Mouse (Mus musculus) stomach, embryonic 16.5 days (tissue): Measurements from ENCODE around the gene Rarres2. TPM values are rescaled to one million over a fixed set of nuclear protein-coding genes. Genes with fewer than 3 reads are reported as not detected.
A peak's percentile ranks its signal among the peaks of the same experiment; 100 is the strongest.

Experiments
- ATAC-seq: fragments of 200-750 bp; cut with Nextera tagmentation; 2 replicates; pipeline ENCODE4 v1.8.0; 2017; ENCODE audit warnings: moderate number of reproducible peaks, moderate TSS enrichment; ENCODE audit not compliant: insufficient read depth, low FRiP score
- H3K27ac ChIP-seq: fragments of 300-500 bp; sonication (generic); 2 replicates; pipeline ENCODE4 v1.5.1; 2014; ENCODE audit warnings: low read length
- H3K27me3 ChIP-seq: fragments of 300-500 bp; sonication (generic); 2 replicates; pipeline ENCODE4 v1.6.1; 2014; ENCODE audit warnings: low read length, control low read depth, mixed read lengths; ENCODE audit not compliant: control insufficient read depth, insufficient read depth
- H3K36me3 ChIP-seq: fragments of 300-500 bp; sonication (generic); 2 replicates; pipeline ENCODE4 v1.6.1; 2014; ENCODE audit warnings: low read length; ENCODE audit not compliant: control insufficient read depth, insufficient read depth
- H3K4me1 ChIP-seq: fragments of 300-500 bp; sonication (generic); 2 replicates; pipeline ENCODE4 v1.6.1; 2014; ENCODE audit warnings: low read length, control low read depth, mixed read lengths; ENCODE audit not compliant: control insufficient read depth, insufficient read depth
- H3K4me2 ChIP-seq: fragments of 300-500 bp; sonication (generic); 2 replicates; pipeline ENCODE4 v1.6.1; 2014; ENCODE audit warnings: low read depth, low read length, mixed read lengths
- H3K4me3 ChIP-seq: fragments of 300-500 bp; sonication (generic); replicated peaks from 2 replicates; pipeline ENCODE4 v1.5.1; 2014; ENCODE audit warnings: mild to moderate bottlenecking, low read length
- H3K9ac ChIP-seq: fragments of 300-500 bp; sonication (generic); 2 replicates; pipeline ENCODE4 v1.6.1; 2014; ENCODE audit warnings: low read length
- H3K9me3 ChIP-seq: fragments of 300-500 bp; sonication (generic); replicated peaks from 2 replicates; pipeline ENCODE4 v1.6.1; 2016; ENCODE audit warnings: low read length, control low read depth; ENCODE audit not compliant: control insufficient read depth
- WGBS: fragments of 180-500 bp; shearing (Covaris S2); extraction: QIAGEN DNeasy Blood & Tissue Kit; methylation state at CpG from one replicate; pipeline ENCODE4 v1.1.7; 2014; 5-methylcytosine and 5-hydroxymethylcytosine counted together
- polyA plus RNA-seq: library from polyadenylated mRNA; unstranded; fragments of >200 nt; fragmentation: Nextera tagmentation; extraction: Ambion mirVana; gene quantifications from 2 replicates; pipeline ENCODE4 v1.2.1, GENCODE M21; 2015

Gene Rarres2
- polyA plus RNA-seq, 1 experiment from 2014 or later = 122 TPM

- peaks cover 37% of the 10 kb centered on the region for H3K36me3 ChIP-seq
- H3K4me2 ChIP-seq = no peak overlapping the region
- WGBS = 86% methylated on average over 1 of the region's 1 CpGs
- H3K27ac ChIP-seq = no peak overlapping the region
- peaks cover 6% of the 10 kb centered on the region; the same call in 1 of the 2 replicates for H3K4me1 ChIP-seq
- H3K27me3 ChIP-seq = no peaks in the 10 kb centered on the region
- H3K9ac ChIP-seq = no peak overlapping the region
- H3K9me3 ChIP-seq = peaks cover 24% of the 10 kb centered on the region
- ATAC-seq = no peak
- no peak overlapping the region for H3K4me3 ChIP-seq
Observed at GRCm38 (mm10) chr6:48600594-48600993, 28.0 kb upstream of the Rarres2 start.

GRCm38 (mm10) chr6:48597233-48597625 is 24.6 kb upstream of the Rarres2 start:
- Histone ChIP-seq H3K36me3 (peaks cover 37% of the 10 kb centered on the region), H3K4me2 (no peak overlapping the region)

GRCm38 (mm10) chr6:48596545-48597232 is 24.1 kb upstream of the Rarres2 start:
- peaks cover 24% of the 10 kb centered on the region for H3K9me3 ChIP-seq
- H3K27me3 ChIP-seq = no peaks in the 10 kb centered on the region
- no peak for ATAC-seq
- H3K9ac ChIP-seq = no peak overlapping the region
- H3K4me3 ChIP-seq = no peak overlapping the region
- no peak overlapping the region for H3K4me2 ChIP-seq
- 95% methylated on average over 45 of the region's 45 CpGs for WGBS
- peaks cover 37% of the 10 kb centered on the region for H3K36me3 ChIP-seq
- H3K4me1 ChIP-seq = peaks cover 9% of the 10 kb centered on the region
- H3K27ac ChIP-seq = no peak overlapping the region

More at GRCm38 (mm10) chr6:48597233-48597625, 24.6 kb upstream of the Rarres2 start:
- Histone ChIP-seq H3K27ac (no peak overlapping the region), H3K4me1 (peaks cover 9% of the 10 kb centered on the region), H3K27me3 (no peaks in the 10 kb centered on the region), H3K9ac (no peak overlapping the region), H3K4me3 (no peak overlapping the region), H3K9me3 (peaks cover 24% of the 10 kb centered on the region)
- ATAC-seq = no peak
- WGBS = 97% methylated on average over 27 of the region's 27 CpGs

GRCm38 (mm10) chr6:48595278-48595677 is 22.7 kb upstream of the Rarres2 start:
- Histone ChIP-seq H3K4me3 (no peak overlapping the region), H3K9me3 (peaks cover 24% of the 10 kb centered on the region), H3K27ac (no peak overlapping the region), H3K36me3 (peaks cover 37% of the 10 kb centered on the region), H3K4me2 (peak overlapping the region; percentile 67), H3K4me1 (peaks cover 9% of the 10 kb centered on the region), H3K9ac (peak overlapping the region; percentile 94; the same call in 1 of the 2 replicates), H3K27me3 (no peaks in the 10 kb centered on the region)
- 53% methylated on average over 1 of the region's 1 CpGs for WGBS
- no peak for ATAC-seq

- peak; percentile 48 for ATAC-seq
- no peaks in the 10 kb centered on the region for H3K27me3 ChIP-seq
- 1% methylated on average over 41 of the region's 41 CpGs for WGBS
- peak overlapping the region; percentile 94 for H3K9ac ChIP-seq
- peak overlapping the region; percentile 67 for H3K4me2 ChIP-seq
- peaks cover 24% of the 10 kb centered on the region for H3K9me3 ChIP-seq
- H3K36me3 ChIP-seq = peaks cover 32% of the 10 kb centered on the region
- peak overlapping the region; percentile 87 for H3K4me3 ChIP-seq
- H3K27ac ChIP-seq = peak overlapping the region; percentile 85
- peaks cover 12% of the 10 kb centered on the region for H3K4me1 ChIP-seq
Observed at GRCm38 (mm10) chr6:48594043-48594738, 21.6 kb upstream of the Rarres2 start.

GRCm38 (mm10) chr6:48593158-48594042 is 20.8 kb upstream of the Rarres2 start, which contains the start of the genes Repin1 and Gm44965:
Repin1 (plus strand) TSS chr6:48593883.
Gm44965 (plus strand) TSS chr6:48593941.
- Histone ChIP-seq H3K27ac (peak within 1 kb of the TSS; percentile 85), H3K27me3 (no peaks in the 10 kb centered on the region), H3K9me3 (peaks cover 24% of the 10 kb centered on the region), H3K36me3 (peaks cover 25% of the 10 kb centered on the region), H3K4me1 (peaks cover 16% of the 10 kb centered on the region), H3K4me2 (peak within 1 kb of the TSS; percentile 67), H3K9ac (peak within 1 kb of the TSS; percentile 94), H3K4me3 (peak within 1 kb of the TSS; percentile 87)
- 6% methylated on average over 45 of the region's 45 CpGs for WGBS
- ATAC-seq = peak; percentile 93

GRCm38 (mm10) chr6:48591871-48592270 is 19.3 kb upstream of the Rarres2 start:
- no peak overlapping the region for H3K27ac ChIP-seq
- no peak for ATAC-seq
- no peaks in the 10 kb centered on the region for H3K27me3 ChIP-seq
- H3K4me2 ChIP-seq = no peak overlapping the region
- H3K9me3 ChIP-seq = peaks cover 12% of the 10 kb centered on the region
- peaks cover 16% of the 10 kb centered on the region for H3K4me1 ChIP-seq
- no peak overlapping the region for H3K9ac ChIP-seq
- no peak overlapping the region for H3K4me3 ChIP-seq
- H3K36me3 ChIP-seq = peaks cover 10% of the 10 kb centered on the region
- 86% methylated on average over 6 of the region's 6 CpGs for WGBS

- no peak overlapping the region for H3K9ac ChIP-seq
- H3K27ac ChIP-seq = no peak overlapping the region
- H3K4me1 ChIP-seq = peaks cover 16% of the 10 kb centered on the region
- no peak overlapping the region for H3K4me2 ChIP-seq
- no peaks in the 10 kb centered on the region for H3K27me3 ChIP-seq
- peaks cover 7% of the 10 kb centered on the region for H3K9me3 ChIP-seq
- H3K4me3 ChIP-seq = no peak overlapping the region
- WGBS = 74% methylated on average over 3 of the region's 3 CpGs
- ATAC-seq = no peak
- peaks cover 5% of the 10 kb centered on the region for H3K36me3 ChIP-seq
Observed at GRCm38 (mm10) chr6:48591221-48591845, 18.7 kb upstream of the Rarres2 start.
